Mouse (Mus musculus): ENCODE measurements around the gene Ube2e2. TPM values are rescaled to one million over a fixed set of nuclear protein-coding genes. Genes with fewer than 3 reads are reported as not detected.

The Ube2e2 gene
- total and polyA plus RNA-seq, 3 experiments = not detected

DNA sequence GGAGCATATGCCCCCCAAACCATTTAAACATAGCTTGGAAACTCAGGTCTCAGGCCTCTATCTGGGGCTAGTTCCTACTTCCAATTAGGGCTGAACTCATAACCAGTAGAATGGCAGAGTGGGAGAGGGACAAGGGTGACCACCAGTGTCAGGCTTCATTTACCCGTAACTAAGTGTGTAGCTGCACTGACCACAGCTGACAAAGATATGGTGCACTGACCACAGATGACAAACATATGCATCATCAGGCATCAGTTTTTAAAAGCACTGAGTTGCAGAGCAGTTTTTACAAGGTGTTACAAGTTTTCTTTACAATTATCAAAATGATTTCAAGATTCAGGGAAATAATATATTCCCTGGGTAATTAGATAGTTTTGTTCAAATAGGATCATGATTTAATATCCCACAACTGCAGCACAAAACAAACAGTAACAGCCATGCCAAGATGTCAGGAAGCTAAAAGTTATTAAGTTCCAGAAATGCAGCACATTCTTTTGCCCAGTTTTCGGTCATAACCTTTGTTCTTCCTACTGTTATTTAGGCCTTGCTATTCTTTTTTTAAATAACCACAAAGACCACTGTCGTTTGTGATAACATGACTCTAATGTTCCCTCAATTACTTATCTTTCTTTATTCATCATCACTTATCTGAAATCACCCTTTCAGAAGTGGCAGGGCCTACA, 114.9 kb downstream of the Ube2e2 start:
- Histone ChIP-seq H3K27ac (ENCODE audit: insufficient read depth, low read depth) (no peak overlapping the region), H3K79me2 (replicated peaks; ENCODE audit: control insufficient read depth, extremely low read depth, insufficient read depth, poor library complexity, severe bottlenecking) (no peaks in the 10 kb centered on the region), H3K4me3 (replicated peaks in 1 of 3; ENCODE audit: low read depth in 2 of 3, low read length in 2 of 3, poor library complexity in 1 of 3) (no peak overlapping the region), H3K9ac (ENCODE audit: insufficient read depth, low read depth) (no peak overlapping the region), H3K4me1 (ENCODE audit: control insufficient read depth in 1 of 2, insufficient read depth in 2 of 2) (no peaks in the 10 kb centered on the region), H3K27me3 (replicated peaks) (no peaks in the 10 kb centered on the region), H3K4me2 (ENCODE audit: insufficient read depth, low read depth, poor library complexity, severe bottlenecking) (no peak overlapping the region), H3K9me3 (replicated peaks; ENCODE audit: low read length) (no peaks in the 10 kb centered on the region), H3K36me3 (replicated peaks in 1 of 2; ENCODE audit: control insufficient read depth in 1 of 2, insufficient read depth in 1 of 2, low read length in 1 of 2) (no peaks in the 10 kb centered on the region)
- TF ChIP-seq EP300 (IDR thresholded peaks at IDR 0.05; ENCODE audit: low read length) (no peak), MAX (IDR thresholded peaks at IDR 0.05; ENCODE audit: low read length) (no peak), TBP (conservative IDR thresholded peaks at IDR 0.05; ENCODE audit: low read depth, low read length) (no peak), CHD2 (IDR thresholded peaks at IDR 0.05; ENCODE audit: low read length) (no peak), USF1 (IDR thresholded peaks at IDR 0.05; ENCODE audit: low read depth, low read length) (no peak), PAX5 (IDR thresholded peaks at IDR 0.05; ENCODE audit: low read length) (no peak), ELF1 (IDR thresholded peaks at IDR 0.05; ENCODE audit: low read depth, low read length) (no peak), NELFE (IDR thresholded peaks at IDR 0.05; ENCODE audit: low read depth, low read length) (no peak), BHLHE40 (IDR thresholded peaks at IDR 0.05; ENCODE audit: low read depth, low read length) (no peak), ZMIZ1 (IDR thresholded peaks at IDR 0.05; ENCODE audit: low read depth, low read length) (no peak), TCF12 (IDR thresholded peaks at IDR 0.05; ENCODE audit: low read depth, low read length) (no peak), ZC3H11A (IDR thresholded peaks at IDR 0.05; ENCODE audit: low read depth, low read length) (no peak), POLR2A (IDR thresholded peaks at IDR 0.05; ENCODE audit: low read depth, low read length) (no peak), MYC (IDR thresholded peaks at IDR 0.05; ENCODE audit: low read depth, low read length) (no peak), CHD1 (IDR thresholded peaks at IDR 0.05; ENCODE audit: low read depth, low read length) (no peak), E2F4 (IDR thresholded peaks at IDR 0.05; ENCODE audit: insufficient replicate concordance, low read depth, low read length) (no peak), SIN3A (IDR thresholded peaks at IDR 0.05; ENCODE audit: low read length) (no peak), RCOR1 (conservative IDR thresholded peaks at IDR 0.05; ENCODE audit: low read depth, low read length) (no peak)
- dilution Hi-C loops (cut with MboI; ENCODE audit: extremely low pct_ligation_motif_present, extremely low pct_unique_long_range_greater_than_20kb, low sequenced_read_pairs) (no loop called here), in situ Hi-C loops (cut with MboI; ENCODE audit: low pct_ligation_motif_present, low pct_unique_long_range_greater_than_20kb, low sequenced_read_pairs) (no loop called here)
- no peak for DNase-seq (ENCODE audit: extremely low read depth)

DNA sequence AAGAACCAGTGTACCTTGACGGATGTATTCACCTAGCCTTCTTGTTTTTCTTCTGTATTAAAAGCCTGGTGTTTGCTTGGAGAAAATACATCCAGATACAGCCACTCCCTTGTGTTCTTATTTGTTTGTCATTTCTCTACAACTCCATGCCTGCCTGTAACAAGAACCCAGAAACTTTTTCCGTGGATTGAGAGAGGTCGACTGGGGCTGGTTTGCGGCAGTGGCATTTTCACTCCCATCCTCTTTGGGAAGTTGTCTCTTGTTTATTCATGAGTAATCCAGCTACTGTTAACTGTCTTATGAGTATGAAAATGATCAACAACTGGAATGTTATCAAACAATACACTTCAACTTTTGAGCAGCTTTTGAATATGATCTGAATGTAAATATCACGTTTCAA, 115.8 kb downstream of the Ube2e2 start:
- Histone ChIP-seq H3K4me2 (ENCODE audit: insufficient read depth, low read depth, poor library complexity, severe bottlenecking) (no peak overlapping the region), H3K27ac (ENCODE audit: insufficient read depth, low read depth) (no peak overlapping the region), H3K79me2 (replicated peaks; ENCODE audit: control insufficient read depth, extremely low read depth, insufficient read depth, poor library complexity, severe bottlenecking) (no peaks in the 10 kb centered on the region), H3K4me3 (replicated peaks in 1 of 3; ENCODE audit: low read depth in 2 of 3, low read length in 2 of 3, poor library complexity in 1 of 3) (no peak overlapping the region), H3K36me3 (replicated peaks in 1 of 2; ENCODE audit: control insufficient read depth in 1 of 2, insufficient read depth in 1 of 2, low read length in 1 of 2) (no peaks in the 10 kb centered on the region), H3K27me3 (replicated peaks) (no peaks in the 10 kb centered on the region), H3K9me3 (replicated peaks; ENCODE audit: low read length) (no peaks in the 10 kb centered on the region), H3K4me1 (ENCODE audit: control insufficient read depth in 1 of 2, insufficient read depth in 2 of 2) (no peaks in the 10 kb centered on the region), H3K9ac (ENCODE audit: insufficient read depth, low read depth) (no peak overlapping the region)
- DNase-seq (ENCODE audit: extremely low read depth) = no peak
- TF ChIP-seq MAX (IDR thresholded peaks at IDR 0.05; ENCODE audit: low read length) (no peak), ETS1 (conservative IDR thresholded peaks at IDR 0.05; ENCODE audit: low read depth, low read length) (no peak), SIN3A (IDR thresholded peaks at IDR 0.05; ENCODE audit: low read length) (no peak), POLR2AphosphoS2 (IDR thresholded peaks at IDR 0.05; ENCODE audit: low read depth, low read length) (no peak)
- dilution Hi-C loops (cut with MboI; ENCODE audit: extremely low pct_ligation_motif_present, extremely low pct_unique_long_range_greater_than_20kb, low sequenced_read_pairs) (no loop called here), in situ Hi-C loops (cut with MboI; ENCODE audit: low pct_ligation_motif_present, low pct_unique_long_range_greater_than_20kb, low sequenced_read_pairs) (no loop called here)

All from CH12.LX (cell line).